ENCODE assay signal across 10 mouse cellular contexts in genomic region chr4:136698404-136699083, GRCm38 (mm10).
DNase-seq lines count a peak whose midpoint lies in the region; ATAC-seq and TF ChIP-seq lines count a peak whose summit lies in the region.
"Had no signal": no experiment of that assay in that cellular context is flagged by ENCODE, and none has a peak within 500 bp of the region (broad histone marks: within the 10 kb centered on the region; RNA-seq: fewer than 3 reads in every experiment).

No protein-coding gene starts in this region.

- no peak overlapping the region for H3K27ac ChIP-seq in neural tube, embryonic 12.5 days
- H3K27ac ChIP-seq in embryonic facial prominence, embryonic 10.5 days (replicated peaks) = peak overlapping the region; percentile 45
- 0 out of 2 replicates have a peak overlapping the region, but pooled peaks have one; percentile 8 for H3K27ac ChIP-seq in limb, embryonic 10.5 days
- no peak overlapping the region for H3K27ac ChIP-seq in stomach, embryonic 16.5 days (ENCODE audit: low read length)
- no peak overlapping the region for H3K27ac ChIP-seq in liver, postnatal 0 days (ENCODE audit: low read depth)

- H3K4me3 ChIP-seq in neural tube, embryonic 12.5 days = no peak overlapping the region
- H3K4me3 ChIP-seq in embryonic facial prominence, embryonic 10.5 days = no peak overlapping the region
- H3K4me3 ChIP-seq in limb, embryonic 10.5 days = no peak overlapping the region
- no peak overlapping the region for H3K4me3 ChIP-seq in stomach, embryonic 16.5 days (replicated peaks; ENCODE audit: low read length)
- H3K4me3 ChIP-seq in liver, postnatal 0 days (ENCODE audit: low read depth, low read length) = no peak overlapping the region

- no peak for TF ChIP-seq CTCF in liver, postnatal 0 days (IDR thresholded peaks at IDR 0.05; ENCODE audit: low read depth)

- 0 out of 2 replicates have a peak overlapping the region, but pooled peaks have one; percentile 13 for H3K9ac ChIP-seq in neural tube, embryonic 12.5 days
- H3K9ac ChIP-seq in stomach, embryonic 16.5 days (ENCODE audit: low read length) = no peak overlapping the region
- no peak overlapping the region for H3K9ac ChIP-seq in liver, postnatal 0 days (replicated peaks)

- no peak for TF ChIP-seq EP300 in liver, postnatal 0 days (IDR thresholded peaks at IDR 0.05; ENCODE audit: low read depth)

- intact Hi-C loops in gastrocnemius, postnatal 36 days (cut with DNase I) = no loop called here

- no peaks in the 10 kb centered on the region for H3K27me3 ChIP-seq in neural tube, embryonic 12.5 days (replicated peaks)
- H3K27me3 ChIP-seq in embryonic facial prominence, embryonic 10.5 days (replicated peaks; ENCODE audit: low read depth, poor library complexity, severe bottlenecking) = no peaks in the 10 kb centered on the region
- peaks cover 9% of the 10 kb centered on the region; the same call in 1 of the 2 replicates for H3K27me3 ChIP-seq in limb, embryonic 10.5 days (ENCODE audit: low read depth, poor library complexity, severe bottlenecking)
- no peaks in the 10 kb centered on the region for H3K27me3 ChIP-seq in stomach, embryonic 16.5 days (ENCODE audit: control insufficient read depth, insufficient read depth, low read length)
- H3K27me3 ChIP-seq in liver, postnatal 0 days (ENCODE audit: insufficient read depth, low read length) = no peaks in the 10 kb centered on the region

- H3K36me3 ChIP-seq in neural tube, embryonic 12.5 days = peaks cover 24% of the 10 kb centered on the region
- H3K36me3 ChIP-seq in embryonic facial prominence, embryonic 10.5 days (replicated peaks) = peaks cover 25% of the 10 kb centered on the region
- peaks cover 26% of the 10 kb centered on the region for H3K36me3 ChIP-seq in limb, embryonic 10.5 days
- no peaks in the 10 kb centered on the region for H3K36me3 ChIP-seq in stomach, embryonic 16.5 days (ENCODE audit: control insufficient read depth, insufficient read depth, low read length)
- H3K36me3 ChIP-seq in liver, postnatal 0 days (replicated peaks; ENCODE audit: insufficient read depth, low read length) = no peaks in the 10 kb centered on the region

- no peak for DNase-seq in neural tube, embryonic 10.5 days (ENCODE audit: extremely low spot score, low spot score)
- DNase-seq in embryonic facial prominence, embryonic 10.5 days (ENCODE audit: low spot score) = no peak
- no peak for DNase-seq in limb, embryonic 10.5 days (ENCODE audit: low spot score)
- no peak for DNase-seq in embryo, embryonic 11 days
- no peak for DNase-seq in gastrocnemius, postnatal 36 days
- DNase-seq in liver, postnatal 0 days = no peak
- DNase-seq: gastrocnemius, postnatal 25 days had no signal

- ATAC-seq in neural tube, embryonic 12.5 days (ENCODE audit: low FRiP score, low read depth) = peak; percentile 50; the same call in 1 of the 2 replicates
- ATAC-seq in stomach, embryonic 16.5 days (ENCODE audit: insufficient read depth, low FRiP score) = peak; percentile 5; the same call in 1 of the 2 replicates
- ATAC-seq in liver, postnatal 0 days = no peak
- ATAC-seq: inflammation-experienced regulatory T-cells, adult 6 months had no signal

- no peaks in the 10 kb centered on the region for H3K9me3 ChIP-seq in neural tube, embryonic 12.5 days
- no peaks in the 10 kb centered on the region for H3K9me3 ChIP-seq in embryonic facial prominence, embryonic 10.5 days
- H3K9me3 ChIP-seq in limb, embryonic 10.5 days (replicated peaks) = no peaks in the 10 kb centered on the region
- no peaks in the 10 kb centered on the region for H3K9me3 ChIP-seq in stomach, embryonic 16.5 days (replicated peaks; ENCODE audit: control insufficient read depth, low read length)
- H3K9me3 ChIP-seq in liver, postnatal 0 days (ENCODE audit: low read length) = no peaks in the 10 kb centered on the region

- WGBS in neural tube, embryonic 12.5 days = 76% methylated on average over 11 of the region's 11 CpGs
- WGBS in embryonic facial prominence, embryonic 10.5 days = 82% methylated on average over 11 of the region's 11 CpGs
- WGBS in limb, embryonic 10.5 days = 87% methylated on average over 11 of the region's 11 CpGs
- WGBS in stomach, embryonic 16.5 days = 83% methylated on average over 11 of the region's 11 CpGs
- 74% methylated on average over 11 of the region's 11 CpGs for WGBS in liver, postnatal 0 days (ENCODE audit: insufficient replicate concordance)

- no peak overlapping the region for H3K4me2 ChIP-seq in neural tube, embryonic 12.5 days (replicated peaks)
- H3K4me2 ChIP-seq in stomach, embryonic 16.5 days (ENCODE audit: low read depth, low read length) = no peak overlapping the region
- H3K4me2 ChIP-seq in liver, postnatal 0 days (ENCODE audit: low read depth, low read length) = no peak overlapping the region

- H3K4me1 ChIP-seq in neural tube, embryonic 12.5 days = peaks cover 22% of the 10 kb centered on the region
- peaks cover 53% of the 10 kb centered on the region for H3K4me1 ChIP-seq in embryonic facial prominence, embryonic 10.5 days
- H3K4me1 ChIP-seq in limb, embryonic 10.5 days = peaks cover 53% of the 10 kb centered on the region
- H3K4me1 ChIP-seq in stomach, embryonic 16.5 days (ENCODE audit: control insufficient read depth, insufficient read depth, low read length) = no peaks in the 10 kb centered on the region
- no peaks in the 10 kb centered on the region for H3K4me1 ChIP-seq in liver, postnatal 0 days (ENCODE audit: insufficient read depth)

Comparison
In these comparisons a context has a peak if more than half of its experiments do, and no peak if none do; other contexts are left out.
1. H3K27ac ChIP-seq: peak in embryonic facial prominence, embryonic 10.5 days (single experiment) and limb, embryonic 10.5 days (single experiment); none in neural tube, embryonic 12.5 days (single experiment), stomach, embryonic 16.5 days (single experiment) and liver, postnatal 0 days (single experiment).